Mouse (Mus musculus) lung, embryonic 14.5 days (tissue): ENCODE measurements at regions not wholly inside any gene's neighbourhood (a gene's known extent, or its start where the extent isn't known, plus 50 kb on each side); places are given as distances from the start of the nearest gene placed in this dataset.

Source experiments
- ATAC-seq: fragments of 200-750 bp; cut with Nextera tagmentation; 2 replicates; pipeline ENCODE4 v1.8.0; 2017; ENCODE audit warnings: mild to moderate bottlenecking, moderate TSS enrichment, moderate library complexity; ENCODE audit not compliant: insufficient read depth
- DNase-seq: peaks from one replicate; pipeline ENCODE4 v3.0.0-alpha.2; 2015
- H3K27ac ChIP-seq: fragments of 300-500 bp; sonication (generic); 2 replicates; pipeline ENCODE4 v1.5.1; 2014; ENCODE audit warnings: low read depth, mild to moderate bottlenecking, moderate library complexity
- H3K27me3 ChIP-seq: fragments of 300-500 bp; sonication (generic); 2 replicates; pipeline ENCODE4 v1.6.1; 2014; ENCODE audit warnings: low read length, control low read depth; ENCODE audit not compliant: insufficient read depth
- H3K36me3 ChIP-seq: fragments of 300-500 bp; sonication (generic); 2 replicates; pipeline ENCODE4 v1.6.1; 2014; ENCODE audit warnings: control low read depth; ENCODE audit not compliant: insufficient read depth
- H3K4me1 ChIP-seq: fragments of 300-500 bp; sonication (generic); 2 replicates; pipeline ENCODE4 v1.6.1; 2014; ENCODE audit warnings: antibody characterized with exemption, control low read depth; ENCODE audit not compliant: insufficient read depth
- H3K4me2 ChIP-seq: fragments of 300-500 bp; sonication (generic); 2 replicates; pipeline ENCODE4 v1.6.1; 2014; ENCODE audit warnings: mild to moderate bottlenecking
- H3K4me3 ChIP-seq: fragments of 300-500 bp; sonication (generic); 2 replicates; pipeline ENCODE4 v1.5.1; 2014; ENCODE audit warnings: low read depth, low read length
- H3K9ac ChIP-seq: fragments of 300-500 bp; sonication (generic); 2 replicates; pipeline ENCODE4 v1.6.1; 2014
- H3K9me3 ChIP-seq: fragments of 300-500 bp; sonication (generic); 2 replicates; pipeline ENCODE4 v1.6.1; 2016; ENCODE audit warnings: low read depth, low read length, control low read depth
- CTCF ChIP-seq: IDR thresholded peaks from 2 replicates; pipeline ENCODE4 v1.5.1; 2016; ENCODE audit warnings: antibody characterized with exemption, low read depth
- WGBS: fragments of 180-500 bp; shearing (Covaris S2); extraction: QIAGEN DNeasy Blood & Tissue Kit; methylation state at CpG from one replicate; pipeline ENCODE4 v1.1.7; 2014; 5-methylcytosine and 5-hydroxymethylcytosine counted together

DNA sequence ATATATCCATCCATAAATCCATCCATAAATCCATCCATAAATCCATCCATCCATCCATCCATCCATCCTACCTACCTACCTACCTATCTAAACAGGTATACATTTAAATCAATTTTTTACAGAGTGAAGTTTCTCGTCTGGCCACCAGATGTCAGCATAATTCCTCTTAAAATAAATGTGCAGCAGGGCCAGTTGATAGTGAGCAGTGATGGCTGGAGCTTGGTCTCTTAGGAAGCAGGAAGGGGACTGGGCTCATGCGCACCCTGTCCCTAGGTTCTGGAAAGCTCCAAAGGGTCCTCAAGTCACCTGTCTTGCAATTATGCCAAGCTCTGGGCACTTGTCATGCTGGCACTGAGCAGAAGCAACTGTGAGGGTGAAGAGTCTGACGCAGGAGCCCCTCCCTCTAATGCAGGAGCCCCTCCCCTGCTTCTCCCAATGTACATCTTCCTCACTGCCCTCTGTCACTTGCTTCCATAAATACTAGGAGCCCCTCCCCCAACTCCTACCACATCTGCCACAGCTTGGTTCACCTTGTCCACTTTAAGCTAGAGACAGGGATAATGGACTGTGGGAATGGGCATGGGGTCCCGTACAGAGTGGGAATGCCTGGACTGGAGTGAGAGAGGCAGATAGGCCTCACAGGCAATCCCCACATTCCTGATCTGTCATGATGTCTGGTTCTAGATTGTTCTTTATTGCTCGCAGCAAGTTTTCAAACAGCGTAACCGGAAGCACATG, 116.9 kb downstream of the Tex29 start:
- ATAC-seq, result no peak
- TF ChIP-seq CTCF, result peak; percentile 73
- H3K27me3 ChIP-seq, result no peaks in the 10 kb centered on the region
- DNase-seq, result peak; percentile 82
- no peak overlapping the region for H3K4me3 ChIP-seq
- H3K4me1 ChIP-seq, result no peaks in the 10 kb centered on the region
- H3K27ac ChIP-seq, result no peak overlapping the region
- H3K36me3 ChIP-seq, result no peaks in the 10 kb centered on the region
- WGBS, result 63% methylated on average over 7 of the region's 7 CpGs
- no peaks in the 10 kb centered on the region for H3K9me3 ChIP-seq
- no peak overlapping the region for H3K4me2 ChIP-seq
- no peak overlapping the region for H3K9ac ChIP-seq

DNA sequence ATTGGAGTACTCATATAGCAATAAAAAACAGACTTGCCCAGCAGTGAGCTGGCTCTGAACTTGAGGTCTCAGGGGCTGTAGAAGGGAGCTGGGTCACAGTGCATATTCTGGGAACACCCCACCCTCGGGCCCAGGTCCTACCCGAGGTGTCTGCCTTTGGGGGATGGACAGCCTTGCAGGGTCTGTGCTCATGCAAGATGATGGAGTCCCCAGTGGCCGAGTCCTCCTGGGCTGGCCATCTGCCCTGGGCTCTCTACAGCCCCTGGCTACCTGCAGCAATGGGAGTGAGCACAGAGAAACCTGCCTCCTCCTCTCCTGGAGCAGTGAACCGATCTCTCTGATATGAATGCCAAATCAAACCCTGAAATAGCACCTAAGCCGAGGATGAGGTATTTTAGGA, 117.9 kb downstream of the Tex29 start:
- no peak for DNase-seq
- Histone ChIP-seq H3K36me3 (no peaks in the 10 kb centered on the region), H3K4me1 (no peaks in the 10 kb centered on the region), H3K9ac (no peak overlapping the region), H3K27me3 (no peaks in the 10 kb centered on the region), H3K9me3 (no peaks in the 10 kb centered on the region), H3K27ac (no peak overlapping the region), H3K4me2 (no peak overlapping the region), H3K4me3 (no peak overlapping the region)
- no peak for TF ChIP-seq CTCF
- no peak for ATAC-seq
- 54% methylated on average over 5 of the region's 5 CpGs for WGBS

GRCm38 (mm10) chr8:11959466-11959865, 119.2 kb downstream of the Tex29 start:
- 61% methylated on average over 4 of the region's 4 CpGs for WGBS
- no peaks in the 10 kb centered on the region for H3K9me3 ChIP-seq
- no peaks in the 10 kb centered on the region for H3K27me3 ChIP-seq
- no peak for TF ChIP-seq CTCF
- H3K4me3 ChIP-seq, result no peak overlapping the region
- H3K9ac ChIP-seq, result no peak overlapping the region
- DNase-seq (no peak), ATAC-seq (no peak)
- no peak overlapping the region for H3K27ac ChIP-seq
- no peaks in the 10 kb centered on the region for H3K36me3 ChIP-seq
- H3K4me1 ChIP-seq, result no peaks in the 10 kb centered on the region
- no peak overlapping the region for H3K4me2 ChIP-seq

DNA sequence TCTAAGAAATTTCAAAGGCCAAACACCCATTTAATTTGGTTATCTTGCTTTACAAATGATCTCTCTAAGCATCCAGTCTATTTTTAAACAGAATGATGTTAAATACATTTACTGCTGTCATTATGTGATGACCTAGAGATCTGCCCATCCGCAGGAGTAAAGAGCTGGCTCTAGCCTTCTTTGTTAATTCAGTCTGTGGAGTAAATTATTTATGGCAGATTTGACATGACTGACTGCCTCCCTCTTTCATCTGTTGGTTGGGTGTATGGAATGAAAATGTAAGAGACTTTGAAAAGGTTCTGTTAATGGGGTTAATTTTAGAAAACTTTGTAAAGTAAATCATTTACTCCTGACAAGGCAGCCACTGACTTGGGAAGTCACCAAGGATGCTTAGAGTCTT, 123.3 kb downstream of the Tex29 start:
- no peak overlapping the region for H3K9ac ChIP-seq
- no peak overlapping the region for H3K4me2 ChIP-seq
- DNase-seq, result no peak
- H3K4me3 ChIP-seq, result no peak overlapping the region
- ATAC-seq, result no peak
- no peak overlapping the region for H3K27ac ChIP-seq
- 37% methylated on average over 1 of the region's 1 CpGs for WGBS
- no peaks in the 10 kb centered on the region for H3K36me3 ChIP-seq
- TF ChIP-seq CTCF, result no peak
- no peaks in the 10 kb centered on the region for H3K4me1 ChIP-seq
- no peaks in the 10 kb centered on the region for H3K9me3 ChIP-seq
- no peaks in the 10 kb centered on the region for H3K27me3 ChIP-seq

DNA sequence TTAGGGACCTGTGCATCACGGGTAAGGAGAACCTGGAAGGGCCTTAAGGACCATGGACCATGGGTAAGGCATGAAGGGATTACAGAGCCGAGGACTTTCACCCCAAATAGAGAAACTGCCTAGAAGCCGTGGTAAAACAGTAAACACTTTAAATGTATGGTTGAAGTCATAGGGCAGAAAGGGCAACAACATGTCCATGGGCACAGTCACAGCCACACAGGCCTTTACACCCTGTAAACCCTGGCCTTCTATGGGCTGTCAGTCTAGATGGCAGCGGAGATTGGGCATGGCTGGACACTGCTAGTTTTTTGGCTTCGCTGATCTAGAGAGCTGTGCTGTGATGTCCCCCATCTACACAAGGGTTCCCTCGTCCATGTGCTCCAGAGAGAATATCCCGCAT, 127.4 kb downstream of the Tex29 start:
- H3K4me1 ChIP-seq, result no peaks in the 10 kb centered on the region
- no peak overlapping the region for H3K4me2 ChIP-seq
- no peak for TF ChIP-seq CTCF
- 85% methylated on average over 7 of the region's 7 CpGs for WGBS
- H3K9ac ChIP-seq, result no peak overlapping the region
- no peaks in the 10 kb centered on the region for H3K36me3 ChIP-seq
- no peak overlapping the region for H3K27ac ChIP-seq
- no peaks in the 10 kb centered on the region for H3K9me3 ChIP-seq
- no peak for ATAC-seq
- no peak for DNase-seq
- H3K27me3 ChIP-seq, result no peaks in the 10 kb centered on the region
- no peak overlapping the region for H3K4me3 ChIP-seq

GRCm38 (mm10) chr8:11970515-11970914, 130.2 kb downstream of the Tex29 start:
- H3K4me1 ChIP-seq, result no peaks in the 10 kb centered on the region
- DNase-seq, result no peak
- H3K4me2 ChIP-seq, result no peak overlapping the region
- H3K9me3 ChIP-seq, result no peaks in the 10 kb centered on the region
- WGBS, result 85% methylated on average over 9 of the region's 9 CpGs
- TF ChIP-seq CTCF, result no peak
- no peak overlapping the region for H3K4me3 ChIP-seq
- no peak overlapping the region for H3K27ac ChIP-seq
- H3K27me3 ChIP-seq, result no peaks in the 10 kb centered on the region
- H3K36me3 ChIP-seq, result no peaks in the 10 kb centered on the region
- ATAC-seq, result no peak
- H3K9ac ChIP-seq, result no peak overlapping the region

GRCm38 (mm10) chr8:11973436-11973835, 133.2 kb downstream of the Tex29 start:
- Histone ChIP-seq H3K27ac (no peak overlapping the region), H3K4me2 (no peak overlapping the region), H3K4me1 (no peaks in the 10 kb centered on the region), H3K27me3 (no peaks in the 10 kb centered on the region), H3K9ac (no peak overlapping the region), H3K9me3 (no peaks in the 10 kb centered on the region), H3K4me3 (no peak overlapping the region), H3K36me3 (no peaks in the 10 kb centered on the region)
- WGBS, result 53% methylated on average over 10 of the region's 10 CpGs
- TF ChIP-seq CTCF, result no peak
- peak; percentile 24 for DNase-seq
- no peak for ATAC-seq

DNA sequence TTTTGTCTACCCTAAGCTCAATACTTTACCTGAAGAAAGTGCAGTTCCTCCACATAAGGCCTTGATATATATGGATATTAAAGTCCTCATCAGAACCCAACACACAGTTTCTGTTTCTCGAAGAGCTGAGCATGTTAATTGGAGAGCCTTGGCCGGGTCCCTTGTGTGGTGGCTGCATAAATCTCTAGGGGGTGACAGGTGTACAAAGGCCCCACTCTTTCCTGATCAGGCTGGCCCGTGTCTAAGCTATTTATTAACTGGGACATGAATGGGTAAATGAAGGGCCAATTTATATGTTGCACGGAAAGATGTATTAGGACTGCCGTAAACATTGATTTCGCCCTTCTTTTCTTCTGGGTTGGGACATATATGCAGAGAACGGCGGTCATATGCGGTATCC, 136.8 kb downstream of the Tex29 start:
- Histone ChIP-seq H3K36me3 (no peaks in the 10 kb centered on the region), H3K9me3 (no peaks in the 10 kb centered on the region), H3K27ac (no peak overlapping the region), H3K9ac (no peak overlapping the region), H3K4me1 (no peaks in the 10 kb centered on the region), H3K4me2 (no peak overlapping the region), H3K4me3 (no peak overlapping the region), H3K27me3 (no peaks in the 10 kb centered on the region)
- ATAC-seq (no peak), DNase-seq (no peak)
- no peak for TF ChIP-seq CTCF
- 56% methylated on average over 9 of the region's 9 CpGs for WGBS
